Mouse (Mus musculus) liver, embryonic 14.5 days (tissue): Measurements from ENCODE around the gene Rpl9. TPM values are rescaled to one million over a fixed set of nuclear protein-coding genes. Genes with fewer than 3 reads are reported as not detected.
A peak's percentile ranks its signal among the peaks of the same experiment; 100 is the strongest.

ENCODE experiments used
- ATAC-seq: fragments of 200-750 bp; cut with Nextera tagmentation; 2 replicates; pipeline ENCODE4 v1.8.0; 2017; ENCODE audit warnings: moderate number of reproducible peaks, mild to moderate bottlenecking, moderate library complexity; ENCODE audit not compliant: insufficient read depth
- DNase-seq, 3 experiments: peaks; one replicate each; pipeline ENCODE4 v3.0.0-alpha.2; 2012 to 2013; ENCODE audit warnings: low read depth in 3 of 3, low spot score in 3 of 3
- H3K27ac ChIP-seq: fragments of 300-500 bp; sonication (generic); 2 replicates; pipeline ENCODE4 v1.5.1; 2014; ENCODE audit warnings: moderate library complexity, mild to moderate bottlenecking, control low read depth, inconsistent platforms
- H3K27me3 ChIP-seq: fragments of 300-500 bp; sonication (generic); 2 replicates; pipeline ENCODE4 v1.6.1; 2014; ENCODE audit warnings: mild to moderate bottlenecking, low read length, moderate library complexity; ENCODE audit not compliant: control insufficient read depth, insufficient read depth
- H3K36me3 ChIP-seq: fragments of 300-500 bp; sonication (generic); replicated peaks from 2 replicates; pipeline ENCODE4 v1.6.1; 2014; ENCODE audit warnings: low read depth; ENCODE audit not compliant: control insufficient read depth, insufficient read depth
- H3K4me1 ChIP-seq, 2 experiments: fragments of 200-500 bp in 1 of 2; fragments of 300-500 bp in 1 of 2; sonication (generic) in 1 of 2; replicated peaks; 2 replicates each; pipeline ENCODE4 v1.6.1; 2012 to 2014; ENCODE audit warnings: antibody characterized with exemption in 1 of 2, inconsistent platforms in 1 of 2, low read length in 1 of 2; ENCODE audit not compliant: control insufficient read depth in 2 of 2, insufficient read depth in 2 of 2
- H3K4me2 ChIP-seq: fragments of 300-500 bp; sonication (generic); 2 replicates; pipeline ENCODE4 v1.6.1; 2014; ENCODE audit warnings: low read depth, mild to moderate bottlenecking, control low read depth, moderate library complexity
- H3K4me3 ChIP-seq, 2 experiments: fragments of 200-500 bp in 1 of 2; fragments of 300-500 bp in 1 of 2; sonication (generic) in 1 of 2; 2 replicates each; pipeline ENCODE4 v1.5.1; 2012 to 2014; ENCODE audit warnings: low read depth in 2 of 2, low read length in 2 of 2, mild to moderate bottlenecking in 2 of 2, control low read depth in 1 of 2, inconsistent platforms in 1 of 2, moderate library complexity in 1 of 2; ENCODE audit not compliant: insufficient read depth in 1 of 2
- H3K9ac ChIP-seq: fragments of 300-500 bp; sonication (generic); replicated peaks from 2 replicates; pipeline ENCODE4 v1.6.1; 2014; ENCODE audit warnings: mild to moderate bottlenecking, control low read depth, moderate library complexity
- H3K9me3 ChIP-seq: fragments of 300-500 bp; sonication (generic); 2 replicates; pipeline ENCODE4 v1.6.1; 2016; ENCODE audit warnings: low read length, mixed read lengths; ENCODE audit not compliant: control insufficient read depth
- CTCF ChIP-seq: IDR thresholded peaks from 2 replicates; pipeline ENCODE4 v1.5.1; 2016; ENCODE audit warnings: antibody characterized with exemption, low read depth, control low read depth
- EP300 ChIP-seq: IDR thresholded peaks from 2 replicates; pipeline ENCODE4 v1.6.1; 2016; ENCODE audit warnings: antibody characterized with exemption, low read depth
- WGBS: fragments of 180-500 bp; shearing (Covaris S2); extraction: QIAGEN DNeasy Blood & Tissue Kit; methylation state at CpG from one replicate; pipeline ENCODE4 v1.1.7; 2014; ENCODE audit not compliant: insufficient replicate concordance; 5-methylcytosine and 5-hydroxymethylcytosine counted together
- polyA plus RNA-seq, 2 experiments: library from polyadenylated mRNA; depleted of rRNA in 1 of 2; stranded (reverse) in 1 of 2; unstranded in 1 of 2; fragments of >200 nt; fragmentation: Nextera tagmentation in 1 of 2; extraction: Ambion mirVana in 1 of 2; gene quantifications; 2 replicates each; pipeline versions ENCODE4 v1.2.1 to v1.2.3; 2012 to 2014

The Rpl9 gene
- polyA plus RNA-seq (2012; rRNA removed) = 528 and 683 TPM in 2 replicates
- polyA plus RNA-seq (2014; fragmentation: Nextera tagmentation; extraction: Ambion mirVana) = 725 and 737 TPM in 2 replicates

- under 1% methylated on average over 83 of the region's 83 CpGs for WGBS
- Histone ChIP-seq H3K4me2 (peak within 1 kb of the TSS; percentile 84), H3K4me3 (peak within 1 kb of the TSS; percentile 73 to 98), H3K27ac (peak within 1 kb of the TSS; percentile 65), H3K27me3 (no peaks in the 10 kb centered on the region), H3K36me3 (peaks cover 35% of the 10 kb centered on the region), H3K9ac (peak within 1 kb of the TSS; percentile 96), H3K9me3 (no peaks in the 10 kb centered on the region), H3K4me1 (peaks cover 7 to 11% of the 10 kb centered on the region in 2 experiments; a peak in 3 of 4 replicates)
- DNase-seq = peak; percentile 95 to 96 (median 96)
- ATAC-seq = peak; percentile 94
- TF ChIP-seq CTCF = 0 out of 2 replicates have a peak, but pooled peaks have one; percentile 0
- TF ChIP-seq EP300 = 0 out of 2 replicates have a peak, but pooled peaks have one; percentile 16
Measured at GRCm38 (mm10) chr5:65390648-65391644, at the start of gene Rpl9, which contains the start of gene Lias. Gene Rpl9, minus strand, starts transcription at chr5:65391444. Gene Lias, plus strand, starts transcription at chr5:65391497.

GRCm38 (mm10) chr5:65438041-65438440 lies 46.8 kb upstream of the Rpl9 start:
- H3K4me1 ChIP-seq = peaks cover 4 to 13% of the 10 kb centered on the region in 2 experiments
- no peak overlapping the region for H3K9ac ChIP-seq
- ATAC-seq = no peak
- no peak overlapping the region for H3K4me3 ChIP-seq
- H3K9me3 ChIP-seq = no peaks in the 10 kb centered on the region
- no peak overlapping the region for H3K27ac ChIP-seq
- no peak overlapping the region for H3K4me2 ChIP-seq
- TF ChIP-seq CTCF (no peak), EP300 (no peak)
- no peak for DNase-seq
- H3K36me3 ChIP-seq = no peaks in the 10 kb centered on the region
- H3K27me3 ChIP-seq = no peaks in the 10 kb centered on the region

GRCm38 (mm10) chr5:65435806-65436561 lies 44.7 kb upstream of the Rpl9 start, which contains the start of gene Ugdh:
Gene Ugdh, minus strand, starts transcription at chr5:65435949.
- TF ChIP-seq CTCF (no peak), EP300 (no peak)
- Histone ChIP-seq H3K9ac (peak within 1 kb of the TSS; percentile 66), H3K27me3 (no peaks in the 10 kb centered on the region), H3K36me3 (no peaks in the 10 kb centered on the region), H3K4me3 (peak within 1 kb of the TSS; percentile 73 to 82), H3K4me1 (peaks cover 4 to 13% of the 10 kb centered on the region in 2 experiments), H3K27ac (no peak within 1 kb of the TSS), H3K9me3 (no peaks in the 10 kb centered on the region), H3K4me2 (peak within 1 kb of the TSS; percentile 81)
- WGBS = 1% methylated on average over 50 of the region's 51 CpGs
- ATAC-seq (peak; percentile 98), DNase-seq (peak; percentile 95 to 96 (median 96))

- Histone ChIP-seq H3K4me3 (peak overlapping the region; percentile 73 to 82), H3K9ac (peak overlapping the region; percentile 66), H3K27me3 (no peaks in the 10 kb centered on the region), H3K9me3 (no peaks in the 10 kb centered on the region), H3K27ac (no peak overlapping the region), H3K4me1 (peaks cover 4 to 13% of the 10 kb centered on the region in 2 experiments), H3K4me2 (peak overlapping the region; percentile 81), H3K36me3 (no peaks in the 10 kb centered on the region)
- TF ChIP-seq EP300 = no peak
- TF ChIP-seq CTCF = no peak
- DNase-seq (peak in 1 of 3 experiments; percentile 17), ATAC-seq (no peak)
- WGBS = 1% methylated on average over 42 of the region's 47 CpGs
Measured at GRCm38 (mm10) chr5:65435363-65435805, 44.1 kb upstream of the Rpl9 start.
